Comparison of ENCODE assay signal across 32 mouse cellular contexts in genomic region chr3:85060153-85060552, GRCm38 (mm10).
"Had no signal": no experiment of that assay in that cellular context is flagged by ENCODE, and none has a peak within 500 bp of the region (broad histone marks: within the 10 kb centered on the region; RNA-seq: fewer than 3 reads in every experiment).

No protein-coding gene starts in this region.

- H3K9ac ChIP-seq: limb, embryonic 12.5 days; limb, embryonic 13.5 days; limb, embryonic 15.5 days; liver, embryonic 12.5 days; liver, embryonic 13.5 days; liver, embryonic 14.5 days; liver, embryonic 15.5 days; liver, postnatal 0 days; lung, embryonic 14.5 days; lung, embryonic 15.5 days; midbrain, embryonic 12.5 days; midbrain, embryonic 13.5 days; midbrain, embryonic 15.5 days; neural tube, embryonic 12.5 days had no signal

- H3K36me3 ChIP-seq: limb, embryonic 10.5 days; limb, embryonic 12.5 days; limb, embryonic 13.5 days; limb, embryonic 15.5 days; liver, embryonic 12.5 days; liver, embryonic 13.5 days; liver, embryonic 15.5 days; lung, embryonic 15.5 days; midbrain, embryonic 10.5 days; midbrain, embryonic 12.5 days; midbrain, embryonic 13.5 days; midbrain, embryonic 15.5 days; neural tube, embryonic 12.5 days had no signal

- ATAC-seq: liver, embryonic 12.5 days; liver, postnatal 0 days; lung, postnatal 0 days; midbrain, embryonic 13.5 days; midbrain, embryonic 15.5 days; midbrain, embryonic 16.5 days had no signal

- H3K4me1 ChIP-seq: limb, embryonic 10.5 days; limb, embryonic 12.5 days; limb, embryonic 13.5 days; limb, embryonic 15.5 days; liver, embryonic 12.5 days; liver, embryonic 13.5 days; liver, embryonic 15.5 days; lung, embryonic 15.5 days; megakaryocyte, embryonic 14.5 days; midbrain, embryonic 12.5 days; midbrain, embryonic 13.5 days; midbrain, embryonic 15.5 days; neural tube, embryonic 12.5 days had no signal

- H3K27ac ChIP-seq: left cerebral cortex, adult 2 months; limb, embryonic 10.5 days; limb, embryonic 12.5 days; limb, embryonic 13.5 days; limb, embryonic 15.5 days; liver, embryonic 12.5 days; liver, embryonic 13.5 days; liver, embryonic 14.5 days; liver, embryonic 15.5 days; lung, embryonic 15.5 days; macrophage; midbrain, embryonic 10.5 days; midbrain, embryonic 12.5 days; midbrain, embryonic 13.5 days; midbrain, embryonic 15.5 days; neural tube, embryonic 12.5 days had no signal

- H3K4me2 ChIP-seq: limb, embryonic 12.5 days; limb, embryonic 13.5 days; limb, embryonic 15.5 days; liver, embryonic 12.5 days; liver, embryonic 13.5 days; liver, embryonic 15.5 days; lung, embryonic 14.5 days; lung, embryonic 15.5 days; midbrain, embryonic 11.5 days; midbrain, embryonic 12.5 days; midbrain, embryonic 13.5 days; midbrain, embryonic 15.5 days; neural tube, embryonic 12.5 days had no signal

- H3K4me3 ChIP-seq: left cerebral cortex, adult 2 months; limb, embryonic 10.5 days; limb, embryonic 12.5 days; limb, embryonic 13.5 days; limb, embryonic 15.5 days; liver, embryonic 12.5 days; liver, embryonic 13.5 days; liver, embryonic 15.5 days; lung, embryonic 15.5 days; megakaryocyte, embryonic 14.5 days; midbrain, embryonic 10.5 days; midbrain, embryonic 12.5 days; midbrain, embryonic 13.5 days; midbrain, embryonic 15.5 days; myocyte; neural tube, embryonic 12.5 days had no signal

- H3K27me3 ChIP-seq: limb, embryonic 12.5 days; limb, embryonic 13.5 days; limb, embryonic 15.5 days; liver, embryonic 12.5 days; liver, embryonic 13.5 days; liver, embryonic 15.5 days; lung, embryonic 15.5 days; megakaryocyte, embryonic 14.5 days; midbrain, embryonic 12.5 days; midbrain, embryonic 13.5 days; midbrain, embryonic 15.5 days; neural tube, embryonic 12.5 days had no signal

- H3K9me3 ChIP-seq: limb, embryonic 10.5 days; limb, embryonic 12.5 days; limb, embryonic 13.5 days; limb, embryonic 15.5 days; liver, embryonic 12.5 days; liver, embryonic 13.5 days; liver, embryonic 15.5 days; lung, embryonic 15.5 days; midbrain, embryonic 10.5 days; midbrain, embryonic 12.5 days; midbrain, embryonic 13.5 days; midbrain, embryonic 15.5 days; neural tube, embryonic 12.5 days had no signal

- DNase-seq: left cerebral cortex, postnatal 4 days; liver; liver, embryonic 13.5 days; liver, postnatal 0 days; lung, adult 18-20 months; lung, adult 2 months; lung, embryonic 14.5 days; lung, postnatal 10 days; lung, postnatal 14 days; lung, postnatal 36 days; lung, postnatal 4 days; midbrain, embryonic 14.5 days had no signal
